Mouse (Mus musculus) CH12.LX (cell line): Measurements from ENCODE around the gene Cd8a. TPM values are rescaled to one million over a fixed set of nuclear protein-coding genes. Genes with fewer than 3 reads are reported as not detected.

Experiments used
- DNase-seq: peaks from one replicate; pipeline ENCODE4 v3.0.0-alpha.2; 2013; ENCODE audit errors: extremely low read depth
- H3K27ac ChIP-seq: 2 replicates; pipeline ENCODE4 v1.5.1; 2012; ENCODE audit warnings: low read depth, mild to moderate bottlenecking, control low read depth, moderate library complexity; ENCODE audit not compliant: insufficient read depth
- H3K27me3 ChIP-seq: replicated peaks from 2 replicates; pipeline ENCODE3; 2012; ENCODE audit warnings: inconsistent platforms
- H3K36me3 ChIP-seq, 2 experiments: replicated peaks in 1 of 2; 2 replicates each; pipeline versions ENCODE3 to v1.6.1; 2012; ENCODE audit warnings: inconsistent platforms in 1 of 2, low read length in 1 of 2, mild to moderate bottlenecking in 1 of 2, mixed read lengths in 1 of 2, moderate library complexity in 1 of 2; ENCODE audit not compliant: control insufficient read depth in 1 of 2, insufficient read depth in 1 of 2
- H3K4me1 ChIP-seq, 2 experiments: 2 replicates each; pipeline ENCODE4 v1.6.1; 2012; ENCODE audit warnings: inconsistent platforms in 1 of 2, moderate library complexity in 1 of 2; ENCODE audit not compliant: insufficient read depth in 2 of 2, control insufficient read depth in 1 of 2
- H3K4me2 ChIP-seq: 2 replicates; pipeline ENCODE4 v1.6.1; 2012; ENCODE audit warnings: low read depth, mild to moderate bottlenecking, control low read depth; ENCODE audit not compliant: poor library complexity, insufficient read depth, severe bottlenecking
- H3K4me3 ChIP-seq, 3 experiments: fragments of 150-350 bp in 1 of 3; sonication (generic) in 1 of 3; replicated peaks in 1 of 3; 2 replicates each; pipeline versions ENCODE3 to v1.5.1; 2011 to 2012; ENCODE audit warnings: low read depth in 2 of 3, low read length in 2 of 3, mild to moderate bottlenecking in 2 of 3, moderate library complexity in 2 of 3, control low read depth in 1 of 3, improper control_type of control experiment in 1 of 3, inconsistent platforms in 1 of 3, mixed read lengths in 1 of 3; ENCODE audit not compliant: poor library complexity in 1 of 3
- H3K79me2 ChIP-seq: replicated peaks from 2 replicates; pipeline ENCODE4 v1.6.1; 2012; ENCODE audit warnings: mild to moderate bottlenecking, moderate library complexity; ENCODE audit not compliant: control insufficient read depth, poor library complexity, insufficient read depth, severe bottlenecking; ENCODE audit errors: extremely low read depth
- H3K9ac ChIP-seq: 2 replicates; pipeline ENCODE4 v1.6.1; 2012; ENCODE audit warnings: low read depth, mild to moderate bottlenecking, control low read depth, moderate library complexity; ENCODE audit not compliant: insufficient read depth
- H3K9me3 ChIP-seq: replicated peaks from 2 replicates; pipeline ENCODE3; 2012; ENCODE audit warnings: low read length, inconsistent platforms, mixed read lengths
- CHD2 ChIP-seq: IDR thresholded peaks from 2 replicates; pipeline ENCODE4 v1.6.1; 2011; ENCODE audit warnings: low read length, improper control_type of control experiment
- CTCF ChIP-seq, 2 experiments: IDR thresholded peaks in 1 of 2; conservative IDR thresholded peaks in 1 of 2; 2 replicates each; pipeline ENCODE4 v1.5.1; 2011 to 2012; ENCODE audit warnings: low read depth in 2 of 2, low read length in 2 of 2, improper control_type of control experiment in 1 of 2, inconsistent platforms in 1 of 2, mild to moderate bottlenecking in 1 of 2, moderate library complexity in 1 of 2
- ETS1 ChIP-seq: conservative IDR thresholded peaks from 2 replicates; pipeline ENCODE4 v1.6.1; 2012; ENCODE audit warnings: low read depth, mild to moderate bottlenecking, inconsistent platforms, low read length, improper control_type of control experiment, moderate library complexity
- JUND ChIP-seq: conservative IDR thresholded peaks from 2 replicates; pipeline ENCODE4 v1.6.1; 2011; ENCODE audit warnings: low read depth, low read length, improper control_type of control experiment
- KAT2A ChIP-seq: IDR thresholded peaks from 2 replicates; pipeline ENCODE4 v1.6.1; 2012; ENCODE audit warnings: low read length, improper control_type of control experiment, inconsistent platforms; ENCODE audit not compliant: insufficient replicate concordance
- MAZ ChIP-seq: IDR thresholded peaks from 2 replicates; pipeline ENCODE4 v1.6.1; 2012; ENCODE audit warnings: low read depth, mild to moderate bottlenecking, inconsistent platforms, low read length, improper control_type of control experiment, moderate library complexity
- MEF2A ChIP-seq: IDR thresholded peaks from 2 replicates; pipeline ENCODE4 v1.6.1; 2014; ENCODE audit warnings: low read depth, mild to moderate bottlenecking, inconsistent platforms, low read length, improper control_type of control experiment, borderline replicate concordance
- MXI1 ChIP-seq: IDR thresholded peaks from 2 replicates; pipeline ENCODE4 v1.6.1; 2011; ENCODE audit warnings: mild to moderate bottlenecking, low read depth, low read length, improper control_type of control experiment
- PAX5 ChIP-seq: IDR thresholded peaks from 2 replicates; pipeline ENCODE4 v1.6.1; 2012; ENCODE audit warnings: low read length, inconsistent platforms, mixed read lengths
- RAD21 ChIP-seq: IDR thresholded peaks from 2 replicates; pipeline ENCODE4 v1.6.1; 2011; ENCODE audit warnings: low read depth, mild to moderate bottlenecking, low read length, improper control_type of control experiment, moderate library complexity
- RCOR1 ChIP-seq: conservative IDR thresholded peaks from 2 replicates; pipeline ENCODE4 v1.6.1; 2012; ENCODE audit warnings: low read depth, mild to moderate bottlenecking, inconsistent platforms, low read length, improper control_type of control experiment
- USF2 ChIP-seq: conservative IDR thresholded peaks from 2 replicates; pipeline ENCODE4 v1.6.1; 2011; ENCODE audit warnings: low read depth, low read length, improper control_type of control experiment
- ZMIZ1 ChIP-seq: IDR thresholded peaks from 2 replicates; pipeline ENCODE4 v1.6.1; 2012; ENCODE audit warnings: low read depth, mild to moderate bottlenecking, inconsistent platforms, low read length, improper control_type of control experiment
- ZNF384 ChIP-seq: IDR thresholded peaks from 2 replicates; pipeline ENCODE4 v1.6.1; 2012; ENCODE audit warnings: low read depth, low read length, improper control_type of control experiment, inconsistent platforms
- dilution Hi-C: fragments of 300-500 bp; cut with MboI; formaldehyde crosslinking; loops from 2 replicates; pipeline ENCODE4 v1.14.3; 2020; ENCODE audit warnings: low sequenced_read_pairs; ENCODE audit not compliant: extremely low pct_unique_long_range_greater_than_20kb, extremely low pct_ligation_motif_present
- in situ Hi-C: fragments of 300-500 bp; cut with MboI; formaldehyde crosslinking; loops from 3 replicates; pipeline ENCODE4 v1.14.3; 2019; ENCODE audit warnings: low sequenced_read_pairs, low pct_ligation_motif_present, low pct_unique_long_range_greater_than_20kb, mixed read lengths
- polyA plus RNA-seq: library from polyadenylated mRNA; unstranded; fragments of >175 nt; gene quantifications from 2 replicates; pipeline ENCODE4 v1.2.1, GENCODE M21; 2012; ENCODE audit warnings: low read depth; ENCODE audit not compliant: insufficient read length
- total RNA-seq, 2 experiments: library from RNA; depleted of rRNA; stranded (reverse); fragments of 300-350 nt in 1 of 2; fragments of >200 nt in 1 of 2; gene quantifications; 2 replicates each; pipeline ENCODE4 v1.2.3; 2012 to 2014

The Cd8a gene
- total and polyA plus RNA-seq, 3 experiments: 0.13 to 0.49 TPM; not detected in 1

DNA sequence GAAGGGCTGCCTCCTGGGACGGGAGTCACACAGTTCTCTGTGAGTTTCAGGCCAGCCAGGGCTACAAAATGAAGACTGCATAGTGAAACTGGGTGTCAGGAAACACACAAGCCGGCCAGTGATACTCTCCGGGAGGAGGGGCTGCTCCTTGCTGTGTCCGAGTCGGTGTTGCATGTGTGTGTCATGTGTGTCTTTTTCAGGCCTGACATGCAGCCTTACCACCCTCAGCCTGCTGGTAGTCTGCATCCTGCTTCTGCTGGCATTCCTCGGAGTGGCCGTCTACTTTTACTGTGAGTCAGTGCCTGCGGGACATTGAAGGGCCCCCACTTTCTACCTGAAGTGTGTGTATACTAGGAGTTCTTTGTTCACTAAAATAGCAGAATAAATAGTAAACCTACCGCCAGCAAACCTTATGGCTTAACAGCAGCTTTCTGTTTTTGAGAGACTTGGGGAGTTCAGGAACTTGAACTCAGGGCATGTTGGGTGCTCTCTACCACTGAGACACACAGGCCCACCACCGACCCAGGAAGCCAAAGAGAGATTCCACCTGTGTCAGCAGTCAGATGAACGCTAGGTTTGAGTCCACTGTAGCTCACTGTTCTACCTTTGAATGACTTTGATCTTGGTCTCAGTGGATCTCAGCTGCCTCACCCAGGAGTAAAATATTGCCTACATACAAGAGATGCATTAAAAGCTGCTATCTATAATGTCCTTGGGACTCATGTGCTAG is 40.8 kb upstream of the Cd8a start:
- dilution Hi-C loops (no loop called here), in situ Hi-C loops (no loop called here)
- no peaks in the 10 kb centered on the region for H3K79me2 ChIP-seq
- no peaks in the 10 kb centered on the region for H3K36me3 ChIP-seq
- H3K27ac ChIP-seq: no peak overlapping the region
- no peak for DNase-seq
- H3K9me3 ChIP-seq: no peaks in the 10 kb centered on the region
- H3K27me3 ChIP-seq: no peaks in the 10 kb centered on the region
- no peaks in the 10 kb centered on the region for H3K4me1 ChIP-seq
- no peak overlapping the region for H3K4me3 ChIP-seq
- TF ChIP-seq KAT2A (no peak), ZMIZ1 (no peak), CHD2 (no peak)
- H3K4me2 ChIP-seq: no peak overlapping the region
- no peak overlapping the region for H3K9ac ChIP-seq

DNA sequence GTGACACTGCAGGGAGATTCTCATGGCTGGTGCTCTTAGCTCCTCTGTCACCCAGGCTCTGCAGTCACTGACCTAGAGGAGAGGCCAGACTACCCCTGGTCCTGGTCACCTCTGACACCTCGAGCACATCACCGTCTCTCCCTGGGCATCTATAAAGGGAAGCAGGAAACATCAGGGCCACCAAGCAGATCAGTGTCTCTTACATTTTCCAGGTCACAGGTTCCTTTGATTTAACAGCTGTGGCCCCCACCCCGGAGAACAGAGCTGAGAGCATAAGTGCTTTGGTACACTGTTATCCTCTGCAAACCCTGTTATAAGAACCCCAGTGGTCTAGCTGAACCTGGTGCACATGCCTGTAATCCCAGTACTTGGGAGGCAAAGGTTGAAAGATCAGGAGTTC is 40.2 kb upstream of the Cd8a start:
- dilution Hi-C loops: no loop called here
- no peak overlapping the region for H3K27ac ChIP-seq
- no peak for TF ChIP-seq RAD21
- TF ChIP-seq ZNF384: no peak
- no peak for TF ChIP-seq ETS1
- TF ChIP-seq RCOR1: no peak
- no peak for TF ChIP-seq MEF2A
- TF ChIP-seq MXI1: no peak
- no peak for TF ChIP-seq JUND
- no peak overlapping the region for H3K4me3 ChIP-seq
- H3K9me3 ChIP-seq: no peaks in the 10 kb centered on the region
- H3K4me2 ChIP-seq: no peak overlapping the region
- H3K9ac ChIP-seq: no peak overlapping the region
- in situ Hi-C loops: no loop called here
- H3K4me1 ChIP-seq: no peaks in the 10 kb centered on the region
- DNase-seq: no peak
- H3K36me3 ChIP-seq: no peaks in the 10 kb centered on the region
- H3K79me2 ChIP-seq: no peaks in the 10 kb centered on the region
- H3K27me3 ChIP-seq: no peaks in the 10 kb centered on the region

DNA sequence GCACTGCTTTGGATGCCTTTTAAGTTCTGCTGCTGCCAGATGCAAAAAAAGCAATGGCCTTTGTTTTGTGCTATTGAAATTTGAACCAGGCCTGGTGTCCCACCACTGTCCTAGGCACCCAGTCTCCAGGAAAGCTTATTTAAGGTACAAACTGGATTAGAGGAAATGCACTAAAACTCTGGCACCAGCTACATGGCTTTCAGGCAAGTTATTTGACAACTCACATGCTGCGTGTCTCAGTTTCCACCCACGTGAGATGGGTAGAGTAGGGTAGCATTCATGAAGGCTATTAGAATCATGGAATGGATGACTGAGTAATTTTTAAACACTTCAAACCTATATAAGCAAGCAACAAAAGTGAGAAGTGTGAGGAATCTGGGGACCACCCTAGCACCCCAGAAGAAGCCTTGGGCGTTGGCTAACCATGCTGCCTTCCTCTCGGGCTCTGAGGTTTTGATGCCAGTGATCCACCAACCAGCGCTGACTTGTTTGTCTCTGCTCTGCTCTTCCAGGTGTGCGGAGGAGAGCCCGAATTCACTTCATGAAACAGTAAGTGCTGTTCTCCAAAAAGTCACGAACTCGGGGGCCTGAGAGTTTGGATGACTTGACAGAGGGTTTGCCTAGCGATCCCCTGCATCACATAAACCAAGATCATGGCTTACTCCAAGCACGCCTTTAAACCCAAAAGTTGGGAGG is 39.5 kb upstream of the Cd8a start:
- Histone ChIP-seq H3K4me3 (no peak overlapping the region), H3K9ac (no peak overlapping the region), H3K27ac (no peak overlapping the region), H3K9me3 (no peaks in the 10 kb centered on the region), H3K4me2 (no peak overlapping the region), H3K36me3 (no peaks in the 10 kb centered on the region), H3K79me2 (no peaks in the 10 kb centered on the region), H3K4me1 (no peaks in the 10 kb centered on the region), H3K27me3 (no peaks in the 10 kb centered on the region)
- in situ Hi-C loops: no loop called here
- no peak for TF ChIP-seq USF2
- TF ChIP-seq PAX5: no peak
- TF ChIP-seq CTCF (conservative IDR thresholded peaks at IDR 0.05 in 1 of 2, IDR thresholded peaks at IDR 0.05 in 1 of 2; ENCODE audit: low read depth in 2 of 2, low read length in 2 of 2): no peak
- TF ChIP-seq MAZ: no peak
- no peak for DNase-seq
- dilution Hi-C loops: no loop called here
